Mouse (Mus musculus): ENCODE results near the gene Gm49486. TPM values are rescaled to one million over a fixed set of nuclear protein-coding genes. Genes with fewer than 3 reads are reported as not detected.
A peak's percentile ranks its signal among the peaks of the same experiment; 100 is the strongest.

Gene Gm49486
- total and polyA plus RNA-seq, 2 experiments from 2014 or later: 1.2 to 4.4 TPM

DNA sequence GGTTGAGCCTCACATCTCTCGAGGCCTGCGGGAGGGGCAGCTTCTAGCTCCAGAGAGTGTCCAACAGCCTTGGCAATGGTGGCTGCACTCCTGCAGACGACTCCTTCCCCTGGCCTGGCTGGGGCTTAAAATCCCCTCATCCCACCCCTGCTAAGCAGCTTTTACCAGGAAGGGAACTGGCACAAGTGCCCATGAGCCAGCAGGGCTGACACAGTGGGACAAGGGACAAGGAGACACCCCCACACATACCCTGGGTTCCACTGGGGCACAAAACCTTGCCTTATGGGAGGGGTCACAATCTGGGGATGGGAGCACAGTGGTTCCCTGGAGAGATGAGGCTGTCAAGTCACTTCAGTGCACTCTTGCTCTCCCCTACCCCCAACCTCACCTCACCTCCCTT is 25.5 kb downstream of the Gm49486 start, which contains the start of gene Slc16a8:
Gene Slc16a8, minus strand, starts transcription at position 101 of the 400 bp plus-strand sequence.
- Histone ChIP-seq H3K4me1 (ENCODE audit: insufficient read depth) (peaks cover 6% of the 10 kb centered on the region; the same call in 1 of the 2 replicates), H3K27ac (ENCODE audit: low read depth, low read length) (no peak within 1 kb of the TSS), H3K4me3 (ENCODE audit: low read depth, low read length) (no peak within 1 kb of the TSS), H3K9ac (no peak within 1 kb of the TSS), H3K9me3 (ENCODE audit: low read length) (no peaks in the 10 kb centered on the region), H3K27me3 (ENCODE audit: insufficient read depth, low read length) (peaks cover 7% of the 10 kb centered on the region; the same call in 1 of the 2 replicates), H3K36me3 (ENCODE audit: insufficient read depth) (0 out of 2 replicates have a peak, but pooled peaks cover 2% of the 10 kb centered on the region), H3K4me2 (ENCODE audit: low read depth) (no peak within 1 kb of the TSS)
- 13% methylated on average over 3 of the region's 3 CpGs for WGBS
- no peak for TF ChIP-seq CTCF (IDR thresholded peaks at IDR 0.05; ENCODE audit: low read depth)
- ATAC-seq (no peak), DNase-seq (no peak)

DNA sequence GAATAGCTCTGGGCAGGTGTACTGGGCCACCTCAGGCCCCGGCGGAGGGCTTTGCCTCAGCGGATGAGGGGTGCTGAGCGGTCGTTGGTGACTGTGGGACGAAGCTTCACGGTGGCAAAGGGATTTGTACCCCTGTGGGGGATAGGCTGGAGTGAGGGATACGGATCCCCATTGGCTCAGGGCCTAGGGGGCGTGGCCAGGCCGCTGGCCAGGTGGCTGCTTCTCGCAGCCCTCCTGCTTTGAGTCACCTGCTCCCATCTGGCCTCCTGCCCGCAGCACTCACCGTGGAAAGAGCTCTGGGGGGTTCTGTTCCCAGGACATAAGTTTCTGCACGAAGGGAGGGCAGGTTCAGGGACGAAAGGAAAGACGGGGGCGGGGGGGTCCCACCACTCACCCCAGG is 29.3 kb downstream of the Gm49486 start:
- ATAC-seq (no peak), DNase-seq (no peak)
- TF ChIP-seq CTCF (IDR thresholded peaks at IDR 0.05; ENCODE audit: low read depth): no peak
- no peaks in the 10 kb centered on the region for H3K36me3 ChIP-seq (ENCODE audit: insufficient read depth)
- H3K4me3 ChIP-seq (ENCODE audit: low read depth, low read length): no peak overlapping the region
- H3K4me2 ChIP-seq (ENCODE audit: low read depth): no peak overlapping the region
- 0 out of 2 replicates have a peak, but pooled peaks cover 3% of the 10 kb centered on the region for H3K4me1 ChIP-seq (ENCODE audit: insufficient read depth)
- 27% methylated on average over 17 of the region's 17 CpGs for WGBS
- no peaks in the 10 kb centered on the region for H3K9me3 ChIP-seq (ENCODE audit: low read length)
- no peak overlapping the region for H3K27ac ChIP-seq (ENCODE audit: low read depth, low read length)
- H3K9ac ChIP-seq: no peak overlapping the region
- H3K27me3 ChIP-seq (ENCODE audit: insufficient read depth, low read length): peaks cover 3% of the 10 kb centered on the region; the same call in 1 of the 2 replicates

- no peaks in the 10 kb centered on the region for H3K36me3 ChIP-seq (ENCODE audit: insufficient read depth)
- H3K4me3 ChIP-seq (ENCODE audit: low read depth, low read length): peak overlapping the region; percentile 64
- H3K27ac ChIP-seq (ENCODE audit: low read depth, low read length): no peak overlapping the region
- peaks cover 3% of the 10 kb centered on the region; the same call in 1 of the 2 replicates for H3K27me3 ChIP-seq (ENCODE audit: insufficient read depth, low read length)
- peak overlapping the region; percentile 99 for H3K4me2 ChIP-seq (ENCODE audit: low read depth)
- peak overlapping the region; percentile 62 for H3K9ac ChIP-seq
- no peaks in the 10 kb centered on the region for H3K9me3 ChIP-seq (ENCODE audit: low read length)
- ATAC-seq (peak; percentile 87), DNase-seq (peak; percentile 71)
- H3K4me1 ChIP-seq (ENCODE audit: insufficient read depth): 0 out of 2 replicates have a peak, but pooled peaks cover 3% of the 10 kb centered on the region
- no peak for TF ChIP-seq CTCF (IDR thresholded peaks at IDR 0.05; ENCODE audit: low read depth)
- WGBS: 1% methylated on average over 43 of the region's 62 CpGs
Observed at GRCm38 (mm10) chr15:79261095-79261725, 32.0 kb downstream of the Gm49486 start.

- WGBS: 1% methylated on average over 28 of the region's 28 CpGs
- Histone ChIP-seq H3K27ac (ENCODE audit: low read depth, low read length) (no peak overlapping the region), H3K27me3 (ENCODE audit: insufficient read depth, low read length) (peaks cover 3% of the 10 kb centered on the region; the same call in 1 of the 2 replicates)
Observed at GRCm38 (mm10) chr15:79261757-79262156, 32.6 kb downstream of the Gm49486 start.

DNA sequence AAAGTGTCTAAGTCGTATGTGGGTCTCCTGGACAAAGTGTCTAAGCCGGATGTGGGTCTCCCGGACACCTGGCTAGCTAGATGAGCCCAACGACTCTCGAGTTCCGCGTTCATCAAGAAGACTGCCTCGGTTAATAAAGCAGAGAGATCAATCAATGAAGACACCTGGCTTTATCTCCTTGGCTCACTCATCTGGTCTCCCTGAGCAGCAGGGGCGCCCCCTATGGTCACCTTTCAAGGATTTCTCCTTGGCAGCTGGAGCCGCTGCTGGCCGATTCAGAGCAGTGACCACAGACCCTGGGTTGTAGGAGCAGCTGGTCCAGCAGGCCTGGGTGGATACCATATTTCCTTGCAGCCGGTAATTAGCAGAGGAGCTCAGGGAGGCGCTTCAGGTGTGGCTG is 33.2 kb downstream of the Gm49486 start:
- ATAC-seq (no peak), DNase-seq (no peak)
- Histone ChIP-seq H3K4me1 (ENCODE audit: insufficient read depth) (0 out of 2 replicates have a peak, but pooled peaks cover 3% of the 10 kb centered on the region), H3K36me3 (ENCODE audit: insufficient read depth) (no peaks in the 10 kb centered on the region), H3K4me2 (ENCODE audit: low read depth) (peak overlapping the region; percentile 99), H3K9ac (no peak overlapping the region), H3K27ac (ENCODE audit: low read depth, low read length) (no peak overlapping the region), H3K9me3 (ENCODE audit: low read length) (no peaks in the 10 kb centered on the region), H3K4me3 (ENCODE audit: low read depth, low read length) (peak overlapping the region; percentile 64; the same call in 1 of the 2 replicates), H3K27me3 (ENCODE audit: insufficient read depth, low read length) (peaks cover 3% of the 10 kb centered on the region; the same call in 1 of the 2 replicates)
- 23% methylated on average over 13 of the region's 13 CpGs for WGBS
- peak; percentile 45 for TF ChIP-seq CTCF (IDR thresholded peaks at IDR 0.05; ENCODE audit: low read depth)

More at GRCm38 (mm10) chr15:79261757-79262156, 32.6 kb downstream of the Gm49486 start:
- no peaks in the 10 kb centered on the region for H3K9me3 ChIP-seq (ENCODE audit: low read length)
- H3K4me2 ChIP-seq (ENCODE audit: low read depth): peak overlapping the region; percentile 99
- ATAC-seq (peak; percentile 68), DNase-seq (peak; percentile 55)
- peak overlapping the region; percentile 62 for H3K9ac ChIP-seq
- TF ChIP-seq CTCF (IDR thresholded peaks at IDR 0.05; ENCODE audit: low read depth): peak; percentile 29
- peak overlapping the region; percentile 64 for H3K4me3 ChIP-seq (ENCODE audit: low read depth, low read length)
- H3K4me1 ChIP-seq (ENCODE audit: insufficient read depth): 0 out of 2 replicates have a peak, but pooled peaks cover 3% of the 10 kb centered on the region
- no peaks in the 10 kb centered on the region for H3K36me3 ChIP-seq (ENCODE audit: insufficient read depth)

- no peak for TF ChIP-seq CTCF (IDR thresholded peaks at IDR 0.05; ENCODE audit: low read depth)
- H3K4me3 ChIP-seq (ENCODE audit: low read depth, low read length): no peak overlapping the region
- WGBS: 89% methylated on average over 3 of the region's 3 CpGs
- no peaks in the 10 kb centered on the region for H3K36me3 ChIP-seq (ENCODE audit: insufficient read depth)
- H3K27me3 ChIP-seq (ENCODE audit: insufficient read depth, low read length): peaks cover 3% of the 10 kb centered on the region; the same call in 1 of the 2 replicates
- H3K9me3 ChIP-seq (ENCODE audit: low read length): no peaks in the 10 kb centered on the region
- no peak overlapping the region for H3K27ac ChIP-seq (ENCODE audit: low read depth, low read length)
- ATAC-seq: no peak
- no peak overlapping the region; the same call in 1 of the 2 replicates for H3K4me2 ChIP-seq (ENCODE audit: low read depth)
- H3K4me1 ChIP-seq (ENCODE audit: insufficient read depth): 0 out of 2 replicates have a peak, but pooled peaks cover 3% of the 10 kb centered on the region
- no peak for DNase-seq
- no peak overlapping the region for H3K9ac ChIP-seq
Observed at GRCm38 (mm10) chr15:79262786-79263309, 33.7 kb downstream of the Gm49486 start.

- TF ChIP-seq CTCF (IDR thresholded peaks at IDR 0.05; ENCODE audit: low read depth): no peak
Observed at GRCm38 (mm10) chr15:79263726-79264125, 34.5 kb downstream of the Gm49486 start.

More at GRCm38 (mm10) chr15:79263726-79264125, 34.5 kb downstream of the Gm49486 start:
- H3K4me2 ChIP-seq (ENCODE audit: low read depth): no peak overlapping the region
- no peak overlapping the region for H3K4me3 ChIP-seq (ENCODE audit: low read depth, low read length)
- peaks cover 3% of the 10 kb centered on the region; the same call in 1 of the 2 replicates for H3K27me3 ChIP-seq (ENCODE audit: insufficient read depth, low read length)
- 0 out of 2 replicates have a peak, but pooled peaks cover 3% of the 10 kb centered on the region for H3K4me1 ChIP-seq (ENCODE audit: insufficient read depth)
- DNase-seq: no peak
- no peak for ATAC-seq
- no peak overlapping the region for H3K9ac ChIP-seq
- H3K9me3 ChIP-seq (ENCODE audit: low read length): no peaks in the 10 kb centered on the region
- no peak overlapping the region for H3K27ac ChIP-seq (ENCODE audit: low read depth, low read length)
- no peaks in the 10 kb centered on the region for H3K36me3 ChIP-seq (ENCODE audit: insufficient read depth)
- WGBS: 91% methylated on average over 6 of the region's 6 CpGs
